Mouse (Mus musculus): Measurements from ENCODE around the gene Mta1. TPM values are rescaled to one million over a fixed set of nuclear protein-coding genes. Genes with fewer than 3 reads are reported as not detected.

The Mta1 gene
- total and polyA plus RNA-seq, 2 experiments from 2014 or later, result 16.8 to 55.2 TPM

DNA sequence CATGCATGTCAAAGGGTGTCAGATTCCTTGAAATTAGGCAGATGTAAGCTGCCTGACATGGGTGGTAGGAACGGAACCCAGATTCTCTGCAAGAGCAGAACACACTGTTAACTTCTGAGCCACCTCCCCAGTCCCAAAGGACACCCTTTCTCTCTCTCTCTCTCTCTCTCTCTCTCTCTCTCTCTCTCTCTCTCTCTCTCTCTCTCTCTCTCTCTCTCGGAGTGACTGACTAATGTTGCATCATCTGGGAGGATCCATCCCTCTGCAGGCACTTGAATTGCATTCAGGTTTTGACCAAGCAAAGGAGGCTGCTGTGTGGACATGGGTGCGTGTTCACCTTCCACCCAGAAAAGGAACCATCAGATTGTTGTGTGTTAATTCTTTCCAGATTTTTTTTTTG, 10.8 kb upstream of the Mta1 start:
- no peak overlapping the region for H3K27ac ChIP-seq (ENCODE audit: low read depth, low read length)
- H3K4me1 ChIP-seq (ENCODE audit: insufficient read depth, low read length), result no peaks in the 10 kb centered on the region
- WGBS, result 62% methylated on average over 3 of the region's 3 CpGs
- DNase-seq (ENCODE audit: low spot score), result no peak
- H3K27me3 ChIP-seq (ENCODE audit: insufficient read depth, low read length), result no peaks in the 10 kb centered on the region
- H3K9me3 ChIP-seq (ENCODE audit: low read length), result no peaks in the 10 kb centered on the region
- H3K36me3 ChIP-seq (ENCODE audit: insufficient read depth, low read length), result no peaks in the 10 kb centered on the region
- H3K4me2 ChIP-seq (ENCODE audit: low read depth, low read length, poor library complexity, severe bottlenecking), result no peak overlapping the region
- no peak for TF ChIP-seq CTCF (IDR thresholded peaks at IDR 0.05)
- H3K4me3 ChIP-seq (ENCODE audit: low read depth, low read length), result no peak overlapping the region
- no peak for ATAC-seq (ENCODE audit: low FRiP score)
- H3K9ac ChIP-seq (replicated peaks; ENCODE audit: low read length, poor library complexity, severe bottlenecking), result no peak overlapping the region

DNA sequence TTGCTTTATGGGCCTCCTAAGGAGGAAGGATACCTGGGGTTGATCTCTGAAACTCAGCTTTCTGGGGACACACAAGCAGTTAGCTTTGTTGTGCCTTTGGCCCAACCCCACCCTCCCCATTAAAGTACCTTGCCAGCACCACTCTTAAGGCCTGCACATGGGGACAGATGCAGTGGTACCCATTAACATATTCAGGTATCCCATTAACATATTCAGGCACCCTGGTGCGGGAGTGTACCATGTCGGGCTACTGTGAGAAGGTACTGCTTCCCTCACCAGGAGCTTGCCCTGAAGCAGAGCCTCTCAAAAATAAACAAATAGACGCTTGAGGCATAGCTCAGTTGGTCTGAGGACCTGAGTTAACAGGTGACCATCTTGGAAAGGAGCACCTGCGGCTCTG, 10.1 kb upstream of the Mta1 start:
- WGBS, result 52% methylated on average over 4 of the region's 4 CpGs
- no peak overlapping the region for H3K4me3 ChIP-seq (ENCODE audit: low read depth, low read length)
- no peaks in the 10 kb centered on the region for H3K4me1 ChIP-seq (ENCODE audit: insufficient read depth, low read length)
- no peak overlapping the region for H3K4me2 ChIP-seq (ENCODE audit: low read depth, low read length, poor library complexity, severe bottlenecking)
- no peak overlapping the region for H3K9ac ChIP-seq (replicated peaks; ENCODE audit: low read length, poor library complexity, severe bottlenecking)
- H3K9me3 ChIP-seq (ENCODE audit: low read length), result no peaks in the 10 kb centered on the region
- H3K27ac ChIP-seq (ENCODE audit: low read depth, low read length), result no peak overlapping the region
- H3K27me3 ChIP-seq (ENCODE audit: insufficient read depth, low read length), result no peaks in the 10 kb centered on the region
- no peak for TF ChIP-seq CTCF (IDR thresholded peaks at IDR 0.05)
- ATAC-seq (ENCODE audit: low FRiP score) (no peak), DNase-seq (ENCODE audit: low spot score) (no peak)
- no peaks in the 10 kb centered on the region for H3K36me3 ChIP-seq (ENCODE audit: insufficient read depth, low read length)

DNA sequence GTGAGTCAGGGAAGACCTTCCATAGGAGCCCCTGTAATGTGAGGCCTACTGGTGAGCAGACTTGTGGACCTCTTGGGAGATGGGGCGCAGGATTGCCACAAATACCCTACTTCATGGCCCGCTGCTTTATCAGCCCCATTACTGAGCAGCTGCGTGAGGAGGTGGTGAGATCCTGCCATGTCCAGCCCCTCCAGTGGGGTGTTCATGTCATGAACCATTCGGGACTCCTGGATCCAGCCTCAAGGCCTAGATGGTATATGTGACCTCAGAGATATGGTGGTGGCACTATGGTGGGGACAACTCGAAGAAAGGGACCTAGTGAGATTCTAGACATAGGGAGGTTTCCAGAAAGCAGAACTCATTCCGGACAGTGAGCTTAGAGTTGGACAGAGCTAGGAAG, 9.0 kb upstream of the Mta1 start:
- H3K9ac ChIP-seq (replicated peaks; ENCODE audit: low read length, poor library complexity, severe bottlenecking), result no peak overlapping the region
- TF ChIP-seq CTCF (IDR thresholded peaks at IDR 0.05), result no peak
- no peak overlapping the region for H3K27ac ChIP-seq (ENCODE audit: low read depth, low read length)
- no peaks in the 10 kb centered on the region for H3K27me3 ChIP-seq (ENCODE audit: insufficient read depth, low read length)
- WGBS, result 92% methylated on average over 6 of the region's 6 CpGs
- no peaks in the 10 kb centered on the region for H3K9me3 ChIP-seq (ENCODE audit: low read length)
- no peaks in the 10 kb centered on the region for H3K36me3 ChIP-seq (ENCODE audit: insufficient read depth, low read length)
- H3K4me1 ChIP-seq (ENCODE audit: insufficient read depth, low read length), result no peaks in the 10 kb centered on the region
- H3K4me3 ChIP-seq (ENCODE audit: low read depth, low read length), result no peak overlapping the region
- ATAC-seq (ENCODE audit: low FRiP score), result no peak
- H3K4me2 ChIP-seq (ENCODE audit: low read depth, low read length, poor library complexity, severe bottlenecking), result no peak overlapping the region
- DNase-seq (ENCODE audit: low spot score), result no peak

DNA sequence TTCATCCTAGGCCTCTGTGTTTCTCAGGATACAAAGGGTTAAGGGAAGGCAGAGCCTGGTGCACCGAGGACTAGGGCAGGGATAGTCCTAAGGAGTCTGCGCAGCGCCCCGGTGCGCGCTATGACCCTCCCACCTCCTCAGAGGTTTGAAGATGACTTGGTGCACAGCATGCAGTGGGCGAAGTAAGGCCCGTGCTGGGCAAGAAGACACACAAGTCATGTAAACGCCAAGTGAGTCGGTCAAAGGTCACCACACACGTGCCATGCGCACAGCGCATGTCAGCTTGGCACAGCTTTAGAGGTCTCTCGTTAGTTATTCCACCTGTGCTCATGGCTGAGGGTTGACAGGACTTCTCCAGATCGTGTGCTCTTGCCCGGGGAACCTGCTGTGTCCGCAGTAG, 8.0 kb upstream of the Mta1 start:
- H3K27ac ChIP-seq (ENCODE audit: low read depth, low read length), result no peak overlapping the region
- no peaks in the 10 kb centered on the region for H3K9me3 ChIP-seq (ENCODE audit: low read length)
- no peaks in the 10 kb centered on the region for H3K4me1 ChIP-seq (ENCODE audit: insufficient read depth, low read length)
- DNase-seq (ENCODE audit: low spot score) (no peak), ATAC-seq (ENCODE audit: low FRiP score) (no peak)
- H3K9ac ChIP-seq (replicated peaks; ENCODE audit: low read length, poor library complexity, severe bottlenecking), result no peak overlapping the region
- no peak overlapping the region for H3K4me2 ChIP-seq (ENCODE audit: low read depth, low read length, poor library complexity, severe bottlenecking)
- H3K36me3 ChIP-seq (ENCODE audit: insufficient read depth, low read length), result no peaks in the 10 kb centered on the region
- WGBS, result 85% methylated on average over 17 of the region's 17 CpGs
- TF ChIP-seq CTCF (IDR thresholded peaks at IDR 0.05), result no peak
- H3K4me3 ChIP-seq (ENCODE audit: low read depth, low read length), result no peak overlapping the region
- no peaks in the 10 kb centered on the region for H3K27me3 ChIP-seq (ENCODE audit: insufficient read depth, low read length)

DNA sequence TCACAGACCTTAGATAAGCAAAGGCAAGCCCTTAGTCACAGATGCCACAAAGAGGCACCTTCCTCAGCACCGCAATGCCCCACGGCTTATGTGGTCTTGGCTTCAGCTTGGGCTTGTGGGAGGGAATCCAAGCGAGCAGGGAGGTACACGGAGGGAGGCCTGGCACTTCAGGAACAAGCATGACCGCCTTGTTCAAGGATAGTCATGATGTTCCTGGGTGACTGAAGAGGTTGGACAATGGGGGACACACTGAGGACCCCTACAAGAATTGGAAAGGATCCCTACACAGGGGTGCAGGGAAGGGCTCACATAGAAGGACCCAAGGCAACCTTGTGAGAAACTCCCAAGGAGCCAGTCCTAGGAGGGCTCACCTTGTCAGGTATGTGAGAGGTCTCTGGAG, 1.0 kb upstream of the Mta1 start:
- H3K9ac ChIP-seq (replicated peaks; ENCODE audit: low read length, poor library complexity, severe bottlenecking), result peak overlapping the region; percentile 92; the same call in 1 of the 2 replicates
- DNase-seq (ENCODE audit: low spot score) (no peak), ATAC-seq (ENCODE audit: low FRiP score) (no peak)
- H3K9me3 ChIP-seq (ENCODE audit: low read length), result no peaks in the 10 kb centered on the region
- H3K36me3 ChIP-seq (ENCODE audit: insufficient read depth, low read length), result peaks cover 4% of the 10 kb centered on the region; the same call in 1 of the 2 replicates
- no peak for TF ChIP-seq CTCF (IDR thresholded peaks at IDR 0.05)
- no peaks in the 10 kb centered on the region for H3K27me3 ChIP-seq (ENCODE audit: insufficient read depth, low read length)
- H3K4me2 ChIP-seq (ENCODE audit: low read depth, low read length, poor library complexity, severe bottlenecking), result peak overlapping the region; percentile 98
- peak overlapping the region; percentile 91; the same call in 1 of the 2 replicates for H3K27ac ChIP-seq (ENCODE audit: low read depth, low read length)
- peaks cover 22% of the 10 kb centered on the region; the same call in 1 of the 2 replicates for H3K4me1 ChIP-seq (ENCODE audit: insufficient read depth, low read length)
- 87% methylated on average over 5 of the region's 5 CpGs for WGBS
- peak overlapping the region; percentile 91; the same call in 1 of the 2 replicates for H3K4me3 ChIP-seq (ENCODE audit: low read depth, low read length)

DNA sequence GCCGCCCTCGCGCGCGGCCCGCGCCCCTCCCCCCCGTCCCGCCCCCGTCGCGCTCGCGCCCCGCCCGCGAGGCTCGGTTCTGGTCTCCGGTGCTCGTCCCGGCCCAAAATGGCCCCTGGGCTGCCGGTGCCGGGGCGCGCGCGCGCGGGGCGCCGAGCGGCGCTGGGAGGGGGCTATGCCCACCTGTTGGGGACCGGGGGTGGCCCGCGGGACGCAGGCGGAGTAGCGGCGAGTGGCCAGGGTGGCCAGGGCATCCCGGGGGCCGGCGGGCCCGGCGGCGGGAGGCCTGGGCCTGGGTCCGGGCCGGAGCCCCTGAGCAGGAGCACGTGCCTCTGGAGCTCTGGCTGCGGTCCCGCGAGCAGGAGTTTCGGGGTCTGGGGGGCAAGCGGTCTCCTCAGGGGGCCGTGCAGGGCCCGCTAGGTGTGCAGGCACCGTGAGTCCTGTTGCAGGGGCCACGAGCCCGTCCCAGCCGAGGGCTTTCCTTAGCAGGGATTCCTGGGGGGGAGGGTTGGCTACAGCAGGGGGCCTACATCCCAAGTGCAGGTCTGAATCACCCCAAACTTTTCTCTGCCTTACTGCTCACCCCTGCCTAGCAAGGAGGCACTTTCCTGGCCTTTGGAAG, 563 bp downstream of the Mta1 start:
- 1% methylated on average over 43 of the region's 60 CpGs for WGBS
- Histone ChIP-seq H3K4me1 (ENCODE audit: insufficient read depth, low read length) (peaks cover 22% of the 10 kb centered on the region; the same call in 1 of the 2 replicates), H3K9ac (replicated peaks; ENCODE audit: low read length, poor library complexity, severe bottlenecking) (peak overlapping the region; percentile 92), H3K4me3 (ENCODE audit: low read depth, low read length) (peak overlapping the region; percentile 91), H3K9me3 (ENCODE audit: low read length) (no peaks in the 10 kb centered on the region), H3K36me3 (ENCODE audit: insufficient read depth, low read length) (peaks cover 4% of the 10 kb centered on the region; the same call in 1 of the 2 replicates), H3K4me2 (ENCODE audit: low read depth, low read length, poor library complexity, severe bottlenecking) (peak overlapping the region; percentile 98), H3K27me3 (ENCODE audit: insufficient read depth, low read length) (no peaks in the 10 kb centered on the region), H3K27ac (ENCODE audit: low read depth, low read length) (peak overlapping the region; percentile 91)
- no peak for TF ChIP-seq CTCF (IDR thresholded peaks at IDR 0.05)
- DNase-seq (ENCODE audit: low spot score) (no peak), ATAC-seq (ENCODE audit: low FRiP score) (peak; percentile 8; the same call in 1 of the 2 replicates)

Measured in midbrain, postnatal 0 days (tissue).